Mouse (Mus musculus) erythroblast, embryonic 14.5 days (primary cell): ENCODE results near the gene Ofd1. TPM values are rescaled to one million over a fixed set of nuclear protein-coding genes. Genes with fewer than 3 reads are reported as not detected.

ENCODE experiments used
- H3K27me3 ChIP-seq: 2 replicates; pipeline ENCODE4 v1.6.1; 2012; ENCODE audit warnings: inconsistent platforms; ENCODE audit not compliant: control insufficient read depth
- H3K36me3 ChIP-seq: 2 replicates; pipeline ENCODE4 v1.6.1; 2012; ENCODE audit warnings: mild to moderate bottlenecking, inconsistent platforms; ENCODE audit not compliant: control insufficient read depth
- H3K4me1 ChIP-seq: 2 replicates; pipeline ENCODE4 v1.6.1; 2012; ENCODE audit warnings: inconsistent platforms; ENCODE audit not compliant: control insufficient read depth
- H3K4me3 ChIP-seq: replicated peaks from 2 replicates; pipeline ENCODE3; 2012; ENCODE audit warnings: moderate library complexity, mild to moderate bottlenecking, inconsistent platforms
- H3K9me3 ChIP-seq: 2 replicates; pipeline ENCODE4 v1.6.1; 2012; ENCODE audit warnings: low read length, inconsistent platforms, mixed read lengths; ENCODE audit not compliant: control insufficient read depth
- GATA1 ChIP-seq: IDR thresholded peaks from 2 replicates; pipeline ENCODE4 v1.6.1; 2012; ENCODE audit warnings: low read length, inconsistent platforms, mixed read lengths
- TAL1 ChIP-seq: IDR thresholded peaks from 3 replicates; pipeline ENCODE4 v1.6.1; 2012; ENCODE audit warnings: low read length, inconsistent platforms, mixed read lengths
- polyA plus RNA-seq: library from polyadenylated mRNA; stranded (reverse); fragments of >175 nt; gene quantifications from 2 replicates; pipeline ENCODE4 v1.2.3, GENCODE M21; 2012

Ofd1 gene
- polyA plus RNA-seq, 1 experiment, result 0.11 TPM

- no peak overlapping the region for H3K4me3 ChIP-seq
- H3K9me3 ChIP-seq, result no peaks in the 10 kb centered on the region
- TF ChIP-seq GATA1 (no peak), TAL1 (no peak)
- no peaks in the 10 kb centered on the region for H3K36me3 ChIP-seq
- H3K27me3 ChIP-seq, result no peaks in the 10 kb centered on the region
- H3K4me1 ChIP-seq, result no peaks in the 10 kb centered on the region
Measured at GRCm38 (mm10) chrX:166348634-166349033, 91.9 kb downstream of the Ofd1 start.

GRCm38 (mm10) chrX:166348086-166348485 lies 92.4 kb downstream of the Ofd1 start:
- no peaks in the 10 kb centered on the region for H3K27me3 ChIP-seq
- H3K9me3 ChIP-seq, result no peaks in the 10 kb centered on the region
- TF ChIP-seq TAL1 (no peak), GATA1 (no peak)
- no peaks in the 10 kb centered on the region for H3K36me3 ChIP-seq
- no peak overlapping the region for H3K4me3 ChIP-seq
- no peaks in the 10 kb centered on the region for H3K4me1 ChIP-seq

- H3K4me1 ChIP-seq, result no peaks in the 10 kb centered on the region
- TF ChIP-seq GATA1 (no peak), TAL1 (no peak)
- no peaks in the 10 kb centered on the region for H3K36me3 ChIP-seq
- H3K4me3 ChIP-seq, result no peak overlapping the region
- no peaks in the 10 kb centered on the region for H3K27me3 ChIP-seq
- H3K9me3 ChIP-seq, result no peaks in the 10 kb centered on the region
Measured at GRCm38 (mm10) chrX:166344228-166345015, 96.1 kb downstream of the Ofd1 start.

GRCm38 (mm10) chrX:166341795-166342194 lies 98.7 kb downstream of the Ofd1 start:
- TF ChIP-seq TAL1 (no peak), GATA1 (no peak)
- Histone ChIP-seq H3K27me3 (no peaks in the 10 kb centered on the region), H3K9me3 (no peaks in the 10 kb centered on the region), H3K4me1 (no peaks in the 10 kb centered on the region), H3K4me3 (no peak overlapping the region), H3K36me3 (no peaks in the 10 kb centered on the region)

Other genes with a start within 250 kb of the Ofd1 start
- gene Gpm6b, start 201.8 kb downstream of the Ofd1 start, polyA plus RNA-seq, result 0.01 TPM in 1 of 2 replicates, not detected in the other
- 0.11 TPM in 1 of 2 replicates, not detected in the other for gene Trappc2, start 130 bp downstream of the Ofd1 start, polyA plus RNA-seq
- gene Rab9, start 39.2 kb upstream of the Ofd1 start, polyA plus RNA-seq, result 0.06 and 0.11 TPM in 2 replicates
- gene Tceanc, start 77.9 kb upstream of the Ofd1 start, polyA plus RNA-seq, result 0.01 and 0.02 TPM in 2 replicates
- gene Egfl6, start 145.0 kb upstream of the Ofd1 start, polyA plus RNA-seq, result not detected in 2 replicates